Mouse (Mus musculus) cerebellum, adult 2 months (tissue): ENCODE results near the gene Dnajc28.

Experiments used
- CTCF ChIP-seq: fragments of 200-500 bp; IDR thresholded peaks from 2 replicates; pipeline ENCODE4 v1.5.1; 2011; ENCODE audit warnings: low read depth, mild to moderate bottlenecking, control low read depth, low read length, moderate library complexity, borderline replicate concordance; ENCODE audit not compliant: insufficient read depth
- POLR2A ChIP-seq: fragments of 200-500 bp; IDR thresholded peaks from 2 replicates; pipeline ENCODE4 v1.6.1; 2011; ENCODE audit warnings: low read length, control low read depth, borderline replicate concordance; ENCODE audit not compliant: insufficient read depth

- no peak for TF ChIP-seq CTCF
- no peak for TF ChIP-seq POLR2A
Measured at GRCm38 (mm10) chr16:91599242-91599641, 19.6 kb downstream of the Dnajc28 start.
